Mouse (Mus musculus): ENCODE results near the gene Arxes1. TPM values are rescaled to one million over a fixed set of nuclear protein-coding genes. Genes with fewer than 3 reads are reported as not detected.
"Not testable (repeated sequence)": the region's sequence is repeated elsewhere in the genome, so short reads cannot be mapped to it uniquely, and the experiment has no call there.

Gene Arxes1
- 19.3 and 20.9 TPM in 2 replicates for polyA plus RNA-seq (2015; fragmentation: Nextera tagmentation; extraction: Ambion mirVana)

GRCm38 (mm10) chrX:136032799-136033763 lies at the start of gene Arxes1:
TSS of gene Arxes1 (plus strand) at chrX:136033367.
- H3K27ac ChIP-seq, result not testable (repeated sequence)

GRCm38 (mm10) chrX:135984539-135985260 lies 48.5 kb upstream of the Arxes1 start:
- Histone ChIP-seq H3K4me1 (replicated peaks) (no peaks in the 10 kb centered on the region), H3K4me2 (no peak overlapping the region), H3K36me3 (no peaks in the 10 kb centered on the region), H3K9me3 (replicated peaks) (no peaks in the 10 kb centered on the region), H3K4me3 (no peak overlapping the region), H3K27ac (no peak overlapping the region), H3K27me3 (no peaks in the 10 kb centered on the region), H3K9ac (no peak overlapping the region)
- no peak for ATAC-seq (replicated peaks; ENCODE audit: insufficient number of reproducible peaks, insufficient read depth, low FRiP score, low read depth)
- 69% methylated on average over 6 of the region's 6 CpGs for WGBS

More at GRCm38 (mm10) chrX:136032799-136033763, at the start of gene Arxes1:
- 7% methylated on average over 20 of the region's 49 CpGs for WGBS
- H3K36me3 ChIP-seq; H3K27me3 ChIP-seq; H3K9me3 ChIP-seq (replicated peaks); H3K4me1 ChIP-seq (replicated peaks); H3K9ac ChIP-seq: not testable (repeated sequence)
- Histone ChIP-seq H3K4me2 (peak within 1 kb of the TSS; percentile 49), H3K4me3 (peak within 1 kb of the TSS; percentile 32)
- peak; percentile 87 for ATAC-seq (replicated peaks; ENCODE audit: insufficient number of reproducible peaks, insufficient read depth, low FRiP score, low read depth)

- Histone ChIP-seq H3K36me3 (no peaks in the 10 kb centered on the region), H3K4me2 (no peak overlapping the region), H3K4me1 (replicated peaks) (no peaks in the 10 kb centered on the region), H3K27ac (no peak overlapping the region), H3K9ac (no peak overlapping the region), H3K27me3 (no peaks in the 10 kb centered on the region), H3K4me3 (no peak overlapping the region), H3K9me3 (replicated peaks) (no peaks in the 10 kb centered on the region)
- no peak for ATAC-seq (replicated peaks; ENCODE audit: insufficient number of reproducible peaks, insufficient read depth, low FRiP score, low read depth)
- 82% methylated on average over 3 of the region's 3 CpGs for WGBS
Observed at GRCm38 (mm10) chrX:135986267-135986666, 46.9 kb upstream of the Arxes1 start.

- no peak overlapping the region for H3K4me2 ChIP-seq
- no peak overlapping the region for H3K4me3 ChIP-seq
- no peaks in the 10 kb centered on the region for H3K9me3 ChIP-seq (replicated peaks)
- H3K9ac ChIP-seq, result no peak overlapping the region
- ATAC-seq (replicated peaks; ENCODE audit: insufficient number of reproducible peaks, insufficient read depth, low FRiP score, low read depth), result no peak
- H3K4me1 ChIP-seq (replicated peaks), result no peaks in the 10 kb centered on the region
- H3K36me3 ChIP-seq, result no peaks in the 10 kb centered on the region
- 54% methylated on average over 2 of the region's 2 CpGs for WGBS
- H3K27ac ChIP-seq, result no peak overlapping the region
- no peaks in the 10 kb centered on the region for H3K27me3 ChIP-seq
Observed at GRCm38 (mm10) chrX:135990661-135991060, 42.5 kb upstream of the Arxes1 start.

- not testable (repeated sequence) for H3K9ac ChIP-seq; H3K4me1 ChIP-seq (replicated peaks); H3K27ac ChIP-seq; H3K4me2 ChIP-seq; H3K4me3 ChIP-seq; H3K9me3 ChIP-seq (replicated peaks); H3K27me3 ChIP-seq; H3K36me3 ChIP-seq
- WGBS, result 60% methylated on average over 2 of the region's 3 CpGs
- ATAC-seq (replicated peaks; ENCODE audit: insufficient number of reproducible peaks, insufficient read depth, low FRiP score, low read depth), result peak; percentile 11; the same call in 1 of the 2 replicates
Observed at GRCm38 (mm10) chrX:135993192-135993594, 40.0 kb upstream of the Arxes1 start.

GRCm38 (mm10) chrX:135993664-135994119 lies 39.5 kb upstream of the Arxes1 start, which contains the start of gene Arxes2:
TSS of gene Arxes2 (plus strand) at chrX:135993824.
- H3K9me3 ChIP-seq (replicated peaks); H3K9ac ChIP-seq; H3K27me3 ChIP-seq; H3K27ac ChIP-seq; H3K4me1 ChIP-seq (replicated peaks); H3K36me3 ChIP-seq: not testable (repeated sequence)
- 20% methylated on average over 13 of the region's 39 CpGs for WGBS
- H3K4me2 ChIP-seq, result peak within 1 kb of the TSS; percentile 47
- peak within 1 kb of the TSS; percentile 35 for H3K4me3 ChIP-seq
- ATAC-seq (replicated peaks; ENCODE audit: insufficient number of reproducible peaks, insufficient read depth, low FRiP score, low read depth), result peak; percentile 90

GRCm38 (mm10) chrX:136007199-136007843 lies 25.8 kb upstream of the Arxes1 start:
- H3K4me3 ChIP-seq, result no peak overlapping the region
- no peak overlapping the region for H3K4me2 ChIP-seq
- H3K36me3 ChIP-seq, result no peaks in the 10 kb centered on the region
- no peak for ATAC-seq (replicated peaks; ENCODE audit: insufficient number of reproducible peaks, insufficient read depth, low FRiP score, low read depth)
- 45% methylated on average over 4 of the region's 5 CpGs for WGBS
- H3K9ac ChIP-seq, result no peak overlapping the region
- no peaks in the 10 kb centered on the region for H3K9me3 ChIP-seq (replicated peaks)
- H3K4me1 ChIP-seq (replicated peaks), result no peaks in the 10 kb centered on the region
- H3K27me3 ChIP-seq, result no peaks in the 10 kb centered on the region
- no peak overlapping the region for H3K27ac ChIP-seq

- whole genome bisulfite sequencing, result 28% methylated on average over 2 of the region's 2 CpGs
- no peak overlapping the region for H3K9ac ChIP-seq
- H3K27ac ChIP-seq, result no peak overlapping the region
- H3K4me2 ChIP-seq, result no peak overlapping the region
- ATAC-seq (replicated peaks; ENCODE audit: insufficient number of reproducible peaks, insufficient read depth, low FRiP score, low read depth), result no peak
- H3K27me3 ChIP-seq, result no peaks in the 10 kb centered on the region
- H3K9me3 ChIP-seq (replicated peaks), result no peaks in the 10 kb centered on the region
- H3K4me3 ChIP-seq, result no peak overlapping the region
- H3K4me1 ChIP-seq (replicated peaks), result no peaks in the 10 kb centered on the region
- H3K36me3 ChIP-seq, result no peaks in the 10 kb centered on the region
Observed at GRCm38 (mm10) chrX:136014392-136014791, 18.8 kb upstream of the Arxes1 start.

- H3K9me3 ChIP-seq (replicated peaks), result no peaks in the 10 kb centered on the region
- H3K36me3 ChIP-seq, result no peaks in the 10 kb centered on the region
- no peak overlapping the region for H3K9ac ChIP-seq
- 57% methylated on average over 1 of the region's 1 CpGs for WGBS
- H3K4me2 ChIP-seq, result no peak overlapping the region
- no peak overlapping the region for H3K4me3 ChIP-seq
- no peak for ATAC-seq (replicated peaks; ENCODE audit: insufficient number of reproducible peaks, insufficient read depth, low FRiP score, low read depth)
- H3K27ac ChIP-seq, result no peak overlapping the region
- no peaks in the 10 kb centered on the region for H3K27me3 ChIP-seq
- H3K4me1 ChIP-seq (replicated peaks), result no peaks in the 10 kb centered on the region
Observed at GRCm38 (mm10) chrX:136030331-136030730, 2.8 kb upstream of the Arxes1 start.

- H3K27me3 ChIP-seq, result no peaks in the 10 kb centered on the region
- no peak overlapping the region for H3K27ac ChIP-seq
- no peak overlapping the region for H3K4me2 ChIP-seq
- no peaks in the 10 kb centered on the region for H3K4me1 ChIP-seq (replicated peaks)
- 89% methylated on average over 1 of the region's 1 CpGs for WGBS
- no peak for ATAC-seq (replicated peaks; ENCODE audit: insufficient number of reproducible peaks, insufficient read depth, low FRiP score, low read depth)
- no peak overlapping the region for H3K4me3 ChIP-seq
- no peaks in the 10 kb centered on the region for H3K9me3 ChIP-seq (replicated peaks)
- no peaks in the 10 kb centered on the region for H3K36me3 ChIP-seq
- no peak overlapping the region for H3K9ac ChIP-seq
Observed at GRCm38 (mm10) chrX:136043726-136044125, 10.6 kb downstream of the Arxes1 start.

GRCm38 (mm10) chrX:136047528-136047927 lies 14.4 kb downstream of the Arxes1 start:
- Histone ChIP-seq H3K4me3 (no peak overlapping the region), H3K27me3 (no peaks in the 10 kb centered on the region), H3K4me1 (replicated peaks) (no peaks in the 10 kb centered on the region), H3K36me3 (no peaks in the 10 kb centered on the region), H3K4me2 (no peak overlapping the region), H3K27ac (no peak overlapping the region), H3K9ac (no peak overlapping the region), H3K9me3 (replicated peaks) (no peaks in the 10 kb centered on the region)
- ATAC-seq (replicated peaks; ENCODE audit: insufficient number of reproducible peaks, insufficient read depth, low FRiP score, low read depth), result no peak
- WGBS, result 15% methylated on average over 5 of the region's 5 CpGs
